Mouse (Mus musculus) right cerebral cortex, adult 18-20 months (tissue): ENCODE data around the gene Insl3.

Experiments used
- DNase-seq: peaks from one replicate; pipeline ENCODE4 v3.0.0; 2022; ENCODE audit warnings: mixed read lengths

The Insl3 gene

GRCm38 (mm10) chr8:71689028-71689427, at the start of gene Insl3:
Gene Insl3, plus strand, starts transcription at chr8:71689214.
- DNase-seq = no peak

GRCm38 (mm10) chr8:71639318-71639717, 49.7 kb upstream of the Insl3 start:
- no peak for DNase-seq

- DNase-seq = no peak
These were observed 43.5 kb upstream of the Insl3 start for GRCm38 (mm10) chr8:71645510-71645909.

- DNase-seq = no peak
These were observed 34.4 kb upstream of the Insl3 start for GRCm38 (mm10) chr8:71654600-71654999.

GRCm38 (mm10) chr8:71657816-71658215, 31.2 kb upstream of the Insl3 start:
- DNase-seq = no peak

GRCm38 (mm10) chr8:71658515-71659049, 30.4 kb upstream of the Insl3 start:
- no peak for DNase-seq

GRCm38 (mm10) chr8:71659751-71660150, 29.3 kb upstream of the Insl3 start:
- no peak for DNase-seq

- peak; percentile 86 for DNase-seq
These were observed 28.5 kb upstream of the Insl3 start for GRCm38 (mm10) chr8:71660325-71661120.

GRCm38 (mm10) chr8:71665331-71666130, 23.5 kb upstream of the Insl3 start:
- no peak for DNase-seq

- no peak for DNase-seq
These were observed 22.2 kb upstream of the Insl3 start for GRCm38 (mm10) chr8:71666855-71667254.

GRCm38 (mm10) chr8:71667256-71667655, 21.8 kb upstream of the Insl3 start:
- DNase-seq = no peak

- peak; percentile 47 for DNase-seq
These were observed 20.6 kb upstream of the Insl3 start for GRCm38 (mm10) chr8:71668220-71668975.

GRCm38 (mm10) chr8:71670198-71670597, 18.8 kb upstream of the Insl3 start:
- peak; percentile 64 for DNase-seq

GRCm38 (mm10) chr8:71670621-71671548, 18.1 kb upstream of the Insl3 start:
- peak; percentile 79 for DNase-seq

- DNase-seq = peak; percentile 94
These were observed 17.5 kb upstream of the Insl3 start, which contains the start of gene Unc13a for GRCm38 (mm10) chr8:71671549-71671965. Gene Unc13a, minus strand, starts transcription at chr8:71671757.

- no peak for DNase-seq
These were observed 16.8 kb upstream of the Insl3 start for GRCm38 (mm10) chr8:71672168-71672735.

- no peak for DNase-seq
These were observed 14.9 kb upstream of the Insl3 start for GRCm38 (mm10) chr8:71674071-71674470.

- no peak for DNase-seq
These were observed 13.5 kb upstream of the Insl3 start for GRCm38 (mm10) chr8:71675456-71676019.

- DNase-seq = peak; percentile 55
These were observed 12.8 kb upstream of the Insl3 start, which contains the start of gene Jak3 for GRCm38 (mm10) chr8:71676020-71676741. Gene Jak3, plus strand, starts transcription at chr8:71676296.

- DNase-seq = no peak
These were observed 12.2 kb upstream of the Insl3 start for GRCm38 (mm10) chr8:71676803-71677202.
